Mouse (Mus musculus): ENCODE measurements at regions not wholly inside any gene's neighbourhood (a gene's known extent, or its start where the extent isn't known, plus 50 kb on each side); places are given as distances from the start of the nearest gene placed in this dataset.

- TF ChIP-seq GATA1 (IDR thresholded peaks at IDR 0.05; ENCODE audit: low read length) = no peak
- TF ChIP-seq TAL1 (IDR thresholded peaks at IDR 0.05; ENCODE audit: low read length) = no peak
Observed at GRCm38 (mm10) chr9:41216248-41216647, 54.8 kb upstream of the Ubash3b start.
